Mouse (Mus musculus) small intestine, adult 2 months (tissue): ENCODE data around the gene Pdp2. TPM values are rescaled to one million over a fixed set of nuclear protein-coding genes. Genes with fewer than 3 reads are reported as not detected.
"Not testable (repeated sequence)": the region's sequence is repeated elsewhere in the genome, so short reads cannot be mapped to it uniquely, and the experiment has no call there.

Experiments used
- H3K27ac ChIP-seq: fragments of 200-500 bp; 2 replicates; pipeline ENCODE4 v1.5.1; 2012; ENCODE audit warnings: low read depth, low read length, control low read depth, inconsistent platforms; ENCODE audit not compliant: insufficient read depth
- H3K27me3 ChIP-seq: fragments of 200-500 bp; 2 replicates; pipeline ENCODE4 v1.6.1; 2012; ENCODE audit warnings: mild to moderate bottlenecking, moderate library complexity, low read length, inconsistent platforms; ENCODE audit not compliant: control insufficient read depth, insufficient read depth
- H3K36me3 ChIP-seq: fragments of 200-500 bp; 2 replicates; pipeline ENCODE4 v1.6.1; 2012; ENCODE audit warnings: mild to moderate bottlenecking, low read length, control low read depth, inconsistent platforms; ENCODE audit not compliant: control insufficient read depth, insufficient read depth
- H3K4me1 ChIP-seq: fragments of 200-500 bp; 2 replicates; pipeline ENCODE4 v1.6.1; 2012; ENCODE audit warnings: low read length, inconsistent platforms, mixed read lengths; ENCODE audit not compliant: control insufficient read depth, insufficient read depth, insufficient read length
- H3K4me3 ChIP-seq: fragments of 200-500 bp; 2 replicates; pipeline ENCODE4 v1.5.1; 2012; ENCODE audit warnings: low read depth, mild to moderate bottlenecking, control low read depth, inconsistent platforms, low read length, moderate library complexity
- CTCF ChIP-seq: fragments of 200-500 bp; IDR thresholded peaks from 2 replicates; pipeline ENCODE4 v1.5.1; 2012; ENCODE audit warnings: low read depth, mild to moderate bottlenecking, control low read depth, inconsistent platforms, low read length, moderate library complexity, mixed read lengths; ENCODE audit not compliant: insufficient replicate concordance, insufficient read length; ENCODE audit errors: extremely low read depth
- POLR2A ChIP-seq: fragments of 200-500 bp; IDR thresholded peaks from 2 replicates; pipeline ENCODE4 v1.6.1; 2012; ENCODE audit warnings: low read depth, mild to moderate bottlenecking, control low read depth, inconsistent platforms, low read length, moderate library complexity
- WGBS: fragments of 180-500 bp; shearing (Covaris S2); methylation state at CpG from one replicate; pipeline ENCODE4 v1.1.7; 2018; 5-methylcytosine and 5-hydroxymethylcytosine counted together
- polyA plus RNA-seq: library from polyadenylated mRNA; depleted of rRNA; stranded (reverse); fragments of >200 nt; gene quantifications from 2 replicates; pipeline ENCODE4 v1.2.3, GENCODE M21; 2012

The Pdp2 gene
- polyA plus RNA-seq, 1 experiment = 5.8 TPM

GRCm38 (mm10) chr8:104564633-104565456 is 26.4 kb upstream of the Pdp2 start:
- Histone ChIP-seq H3K4me1 (no peaks in the 10 kb centered on the region), H3K27ac (no peak overlapping the region), H3K27me3 (no peaks in the 10 kb centered on the region), H3K36me3 (no peaks in the 10 kb centered on the region), H3K4me3 (no peak overlapping the region)
- 10% methylated on average over 22 of the region's 22 CpGs for WGBS
- TF ChIP-seq CTCF = peak; percentile 100; the same call in 1 of the 2 replicates
- TF ChIP-seq POLR2A = no peak

- no peak overlapping the region for H3K4me3 ChIP-seq
- no peaks in the 10 kb centered on the region for H3K27me3 ChIP-seq
- no peak overlapping the region for H3K27ac ChIP-seq
- WGBS = 90% methylated on average over 5 of the region's 5 CpGs
- H3K4me1 ChIP-seq = no peaks in the 10 kb centered on the region
- no peak for TF ChIP-seq CTCF
- TF ChIP-seq POLR2A = no peak
- no peaks in the 10 kb centered on the region for H3K36me3 ChIP-seq
Observed at GRCm38 (mm10) chr8:104565457-104565798, 25.8 kb upstream of the Pdp2 start.

- Histone ChIP-seq H3K4me3 (no peak overlapping the region), H3K4me1 (0 out of 2 replicates have a peak, but pooled peaks cover 2% of the 10 kb centered on the region), H3K36me3 (no peaks in the 10 kb centered on the region), H3K27me3 (no peaks in the 10 kb centered on the region), H3K27ac (no peak overlapping the region)
- TF ChIP-seq CTCF (no peak), POLR2A (no peak)
- 39% methylated on average over 1 of the region's 1 CpGs for WGBS
Observed at GRCm38 (mm10) chr8:104569559-104569958, 21.7 kb upstream of the Pdp2 start.

- H3K27ac ChIP-seq = no peak overlapping the region
- 2% methylated on average over 26 of the region's 26 CpGs for WGBS
- peak overlapping the region; percentile 69 for H3K4me3 ChIP-seq
- H3K27me3 ChIP-seq = no peaks in the 10 kb centered on the region
- H3K36me3 ChIP-seq = no peaks in the 10 kb centered on the region
- 0 out of 2 replicates have a peak, but pooled peaks cover 2% of the 10 kb centered on the region for H3K4me1 ChIP-seq
- TF ChIP-seq POLR2A (no peak), CTCF (peak; percentile 94)
Observed at GRCm38 (mm10) chr8:104570436-104571343, 20.6 kb upstream of the Pdp2 start.

- Histone ChIP-seq H3K27ac (no peak overlapping the region), H3K27me3 (no peaks in the 10 kb centered on the region), H3K4me3 (no peak overlapping the region), H3K36me3 (no peaks in the 10 kb centered on the region), H3K4me1 (no peaks in the 10 kb centered on the region)
- WGBS = 91% methylated on average over 3 of the region's 3 CpGs
- TF ChIP-seq POLR2A (no peak), CTCF (no peak)
Observed at GRCm38 (mm10) chr8:104576820-104577219, 14.4 kb upstream of the Pdp2 start.

GRCm38 (mm10) chr8:104577606-104578005 is 13.6 kb upstream of the Pdp2 start:
- 77% methylated on average over 17 of the region's 17 CpGs for WGBS
- H3K27me3 ChIP-seq, H3K4me3 ChIP-seq, H3K27ac ChIP-seq, H3K36me3 ChIP-seq, H3K4me1 ChIP-seq: not testable (repeated sequence)

GRCm38 (mm10) chr8:104584522-104584921 is 6.7 kb upstream of the Pdp2 start:
- Histone ChIP-seq H3K36me3 (no peaks in the 10 kb centered on the region), H3K4me1 (no peaks in the 10 kb centered on the region; the same call in 1 of the 2 replicates), H3K27ac (peak overlapping the region; percentile 79), H3K4me3 (no peak overlapping the region), H3K27me3 (no peaks in the 10 kb centered on the region)
- TF ChIP-seq POLR2A (no peak), CTCF (no peak)
- 38% methylated on average over 1 of the region's 1 CpGs for whole genome bisulfite sequencing
